Mouse (Mus musculus) kidney, postnatal 0 days (tissue): ENCODE measurements around the gene Krt10. TPM values are rescaled to one million over a fixed set of nuclear protein-coding genes. Genes with fewer than 3 reads are reported as not detected.
A peak's percentile ranks its signal among the peaks of the same experiment; 100 is the strongest.

Source experiments
- ATAC-seq: fragments of 200-750 bp; cut with Nextera tagmentation; replicated peaks from 2 replicates; pipeline ENCODE4 v1.8.0; 2017; ENCODE audit warnings: low read depth, moderate number of reproducible peaks, moderate TSS enrichment, moderate library complexity; ENCODE audit not compliant: low FRiP score
- DNase-seq: peaks from one replicate; pipeline ENCODE4 v3.0.0-alpha.2; 2016; ENCODE audit warnings: low spot score
- H3K27ac ChIP-seq: fragments of 300-500 bp; sonication (generic); 2 replicates; pipeline ENCODE4 v1.5.1; 2014; ENCODE audit warnings: mild to moderate bottlenecking
- H3K27me3 ChIP-seq: fragments of 300-500 bp; sonication (generic); 2 replicates; pipeline ENCODE4 v1.6.1; 2014; ENCODE audit warnings: low read length, mixed read lengths; ENCODE audit not compliant: insufficient read depth
- H3K36me3 ChIP-seq: fragments of 300-500 bp; sonication (generic); 2 replicates; pipeline ENCODE4 v1.6.1; 2014; ENCODE audit warnings: low read length, mixed read lengths; ENCODE audit not compliant: insufficient read depth
- H3K4me1 ChIP-seq: fragments of 300-500 bp; sonication (generic); replicated peaks from 2 replicates; pipeline ENCODE4 v1.6.1; 2014; ENCODE audit warnings: antibody characterized with exemption, low read length, mixed read lengths; ENCODE audit not compliant: insufficient read depth
- H3K4me2 ChIP-seq: fragments of 300-500 bp; sonication (generic); 2 replicates; pipeline ENCODE4 v1.6.1; 2014; ENCODE audit warnings: mild to moderate bottlenecking, low read length, moderate library complexity, mixed read lengths
- H3K4me3 ChIP-seq: fragments of 300-500 bp; sonication (generic); replicated peaks from 2 replicates; pipeline ENCODE4 v1.5.1; 2014; ENCODE audit warnings: low read depth, low read length
- H3K9ac ChIP-seq: fragments of 300-500 bp; sonication (generic); 2 replicates; pipeline ENCODE4 v1.6.1; 2014; ENCODE audit warnings: low read depth, low read length
- H3K9me3 ChIP-seq: fragments of 300-500 bp; sonication (generic); replicated peaks from 2 replicates; pipeline ENCODE4 v1.6.1; 2016; ENCODE audit warnings: low read length, inconsistent platforms, mixed read lengths
- CTCF ChIP-seq: IDR thresholded peaks from 2 replicates; pipeline ENCODE4 v1.5.1; 2016; ENCODE audit warnings: antibody characterized with exemption, low read depth, mild to moderate bottlenecking, moderate library complexity
- WGBS: fragments of 180-500 bp; shearing (Covaris S2); extraction: QIAGEN DNeasy Blood & Tissue Kit; methylation state at CpG from one replicate; pipeline ENCODE4 v1.1.7; 2014; 5-methylcytosine and 5-hydroxymethylcytosine counted together
- polyA plus RNA-seq: library from polyadenylated mRNA; unstranded; fragments of >200 nt; fragmentation: Nextera tagmentation; extraction: Ambion mirVana; gene quantifications from 2 replicates; pipeline ENCODE4 v1.2.1, GENCODE M21; 2015

The Krt10 gene
- polyA plus RNA-seq = 35.5 and 42.6 TPM in 2 replicates

- no peaks in the 10 kb centered on the region for H3K27me3 ChIP-seq
- H3K4me1 ChIP-seq = no peaks in the 10 kb centered on the region
- H3K9me3 ChIP-seq = no peaks in the 10 kb centered on the region
- no peak for TF ChIP-seq CTCF
- no peak within 1 kb of the TSS for H3K9ac ChIP-seq
- 86% methylated on average over 4 of the region's 4 CpGs for WGBS
- H3K4me2 ChIP-seq = no peak within 1 kb of the TSS
- H3K36me3 ChIP-seq = no peaks in the 10 kb centered on the region
- DNase-seq = no peak
- no peak for ATAC-seq
- no peak within 1 kb of the TSS for H3K4me3 ChIP-seq
- no peak within 1 kb of the TSS for H3K27ac ChIP-seq
Observed at GRCm38 (mm10) chr11:99389264-99389663, at the start of gene Krt10. Krt10 (minus strand) TSS chr11:99389364.

- ATAC-seq = no peak
- H3K4me3 ChIP-seq = no peak within 1 kb of the TSS
- H3K4me2 ChIP-seq = no peak within 1 kb of the TSS
Observed at GRCm38 (mm10) chr11:99437972-99438371, 48.8 kb upstream of the Krt10 start, which contains the start of gene Krt20. Krt20 (minus strand) TSS chr11:99438150.

GRCm38 (mm10) chr11:99436625-99437024, 47.5 kb upstream of the Krt10 start:
- Histone ChIP-seq H3K9ac (no peak overlapping the region), H3K4me1 (no peaks in the 10 kb centered on the region), H3K9me3 (no peaks in the 10 kb centered on the region), H3K27me3 (no peaks in the 10 kb centered on the region), H3K4me2 (no peak overlapping the region), H3K4me3 (no peak overlapping the region), H3K36me3 (no peaks in the 10 kb centered on the region), H3K27ac (no peak overlapping the region)
- WGBS = 79% methylated on average over 4 of the region's 4 CpGs
- no peak for DNase-seq
- no peak for TF ChIP-seq CTCF
- ATAC-seq = no peak

More at GRCm38 (mm10) chr11:99437972-99438371, 48.8 kb upstream of the Krt10 start, which contains the start of gene Krt20:
- Histone ChIP-seq H3K27me3 (no peaks in the 10 kb centered on the region), H3K27ac (no peak within 1 kb of the TSS), H3K9me3 (no peaks in the 10 kb centered on the region), H3K36me3 (no peaks in the 10 kb centered on the region), H3K9ac (no peak within 1 kb of the TSS), H3K4me1 (no peaks in the 10 kb centered on the region)
- TF ChIP-seq CTCF = no peak
- WGBS = 14% methylated on average over 10 of the region's 10 CpGs
- DNase-seq = peak; percentile 19

GRCm38 (mm10) chr11:99430670-99431069, 41.5 kb upstream of the Krt10 start:
- Histone ChIP-seq H3K4me2 (no peak overlapping the region), H3K4me3 (no peak overlapping the region), H3K27ac (no peak overlapping the region), H3K27me3 (no peaks in the 10 kb centered on the region), H3K4me1 (no peaks in the 10 kb centered on the region), H3K9ac (no peak overlapping the region), H3K9me3 (no peaks in the 10 kb centered on the region), H3K36me3 (no peaks in the 10 kb centered on the region)
- WGBS = 57% methylated on average over 12 of the region's 12 CpGs
- TF ChIP-seq CTCF = peak; percentile 44; the same call in 1 of the 2 replicates
- DNase-seq (peak; percentile 44), ATAC-seq (no peak)

GRCm38 (mm10) chr11:99422159-99422558, 33.0 kb upstream of the Krt10 start, which contains the start of gene Krt12:
Krt12 (minus strand) TSS chr11:99422259.
- no peak within 1 kb of the TSS for H3K27ac ChIP-seq
- WGBS = 83% methylated on average over 10 of the region's 10 CpGs
- DNase-seq = no peak
- no peaks in the 10 kb centered on the region for H3K36me3 ChIP-seq
- H3K4me2 ChIP-seq = no peak within 1 kb of the TSS
- ATAC-seq = no peak
- no peaks in the 10 kb centered on the region for H3K4me1 ChIP-seq
- H3K27me3 ChIP-seq = no peaks in the 10 kb centered on the region
- no peaks in the 10 kb centered on the region for H3K9me3 ChIP-seq
- no peak within 1 kb of the TSS for H3K9ac ChIP-seq
- no peak for TF ChIP-seq CTCF
- no peak within 1 kb of the TSS for H3K4me3 ChIP-seq

DNA sequence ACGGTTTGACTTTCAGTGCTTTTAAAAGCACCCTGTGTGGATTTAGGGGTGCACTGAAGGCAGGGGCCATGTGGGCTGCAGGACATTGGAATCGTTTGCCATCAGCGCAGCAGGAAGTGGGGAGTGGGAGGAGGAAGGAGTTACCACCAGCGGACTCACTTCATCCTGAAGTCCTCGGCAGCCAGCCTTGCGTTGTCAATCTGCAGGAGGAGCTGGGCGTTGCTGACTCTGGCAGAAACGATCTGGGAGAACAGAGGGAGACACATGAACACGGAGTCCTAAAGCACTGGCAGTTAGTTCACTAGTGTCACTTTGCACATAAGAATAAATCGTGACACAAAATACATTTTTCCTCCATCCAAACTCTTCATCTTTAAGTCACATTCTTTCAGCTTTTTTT, 31.4 kb upstream of the Krt10 start:
- H3K4me1 ChIP-seq = no peaks in the 10 kb centered on the region
- H3K4me2 ChIP-seq = no peak overlapping the region
- 25% methylated on average over 10 of the region's 10 CpGs for WGBS
- no peak for TF ChIP-seq CTCF
- ATAC-seq = no peak
- no peak overlapping the region for H3K4me3 ChIP-seq
- H3K9me3 ChIP-seq = no peaks in the 10 kb centered on the region
- H3K9ac ChIP-seq = no peak overlapping the region
- no peak overlapping the region for H3K27ac ChIP-seq
- no peak for DNase-seq
- no peaks in the 10 kb centered on the region for H3K27me3 ChIP-seq
- H3K36me3 ChIP-seq = no peaks in the 10 kb centered on the region

DNA sequence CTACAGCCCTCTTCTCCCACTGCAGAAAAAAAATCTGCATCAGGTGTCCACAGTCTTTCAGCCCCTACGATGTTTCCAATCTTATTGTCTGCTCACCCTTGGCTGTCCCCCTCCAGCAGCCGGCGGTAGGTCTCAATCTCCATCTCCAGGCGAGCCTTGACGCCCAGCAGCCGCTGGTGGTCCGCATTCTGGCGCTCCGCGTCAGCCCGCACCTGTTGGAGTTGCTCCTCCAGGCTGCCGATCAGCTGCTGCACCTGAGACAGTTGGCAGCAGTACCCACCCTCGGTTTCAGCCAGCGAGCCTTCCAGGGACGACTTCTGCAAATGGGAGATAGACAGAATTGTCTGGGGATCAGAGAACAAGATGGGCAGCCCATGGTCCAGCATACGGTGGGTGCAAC, 28.7 kb upstream of the Krt10 start:
- H3K27me3 ChIP-seq = no peaks in the 10 kb centered on the region
- no peak for ATAC-seq
- no peaks in the 10 kb centered on the region for H3K9me3 ChIP-seq
- DNase-seq = no peak
- H3K4me2 ChIP-seq = no peak overlapping the region
- WGBS = 73% methylated on average over 16 of the region's 16 CpGs
- H3K9ac ChIP-seq = no peak overlapping the region
- H3K4me1 ChIP-seq = no peaks in the 10 kb centered on the region
- no peak overlapping the region for H3K27ac ChIP-seq
- no peak for TF ChIP-seq CTCF
- no peaks in the 10 kb centered on the region for H3K36me3 ChIP-seq
- no peak overlapping the region for H3K4me3 ChIP-seq
